Mouse (Mus musculus) kidney, adult 2 months (tissue): Measurements from ENCODE around the gene Cnn3.

Source experiments
- CTCF ChIP-seq: fragments of 200-500 bp; conservative IDR thresholded peaks from 2 replicates; pipeline ENCODE4 v1.5.1; 2011; ENCODE audit warnings: low read depth, mild to moderate bottlenecking, control low read depth, low read length, moderate library complexity, mixed read lengths; ENCODE audit not compliant: insufficient read depth, insufficient read length
- POLR2A ChIP-seq: fragments of 200-500 bp; IDR thresholded peaks from one replicate; pipeline ENCODE4 v1.6.1; 2011; ENCODE audit warnings: low read depth, low read length, control low read depth

DNA sequence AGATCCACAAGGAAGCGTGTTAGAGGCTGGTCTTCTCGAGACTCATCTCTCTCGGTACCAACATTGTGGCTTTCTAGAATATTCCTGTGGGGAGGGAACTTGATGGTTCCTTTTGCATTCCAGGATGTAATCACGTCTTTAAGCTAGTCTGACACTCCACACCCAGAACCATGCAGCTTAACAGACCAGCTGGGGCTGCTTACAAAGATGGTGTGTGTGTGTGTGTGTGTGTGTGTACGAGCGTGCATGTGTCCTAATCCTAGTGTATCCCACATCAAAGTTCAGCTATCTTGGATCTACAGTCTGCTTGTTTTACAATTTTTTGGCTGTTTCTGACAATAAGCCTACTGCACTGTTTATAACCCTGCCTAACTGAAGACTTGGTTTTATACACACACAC is 29.3 kb upstream of the Cnn3 start:
- TF ChIP-seq POLR2A (no peak), CTCF (no peak)
